Comparison of ENCODE assay signal across 27 mouse cellular contexts in genomic region chr4:56867761-56868160, GRCm38 (mm10). TPM values are rescaled to one million over a fixed set of nuclear protein-coding genes. Genes with fewer than 3 reads are reported as not detected.
DNase-seq lines count a peak whose midpoint lies in the region; ATAC-seq lines count a peak whose summit lies in the region.
"Had no signal": no experiment of that assay in that cellular context is flagged by ENCODE, and none has a peak within 500 bp of the region (broad histone marks: within the 10 kb centered on the region; RNA-seq: fewer than 3 reads in every experiment).

No protein-coding gene starts in this region.

- peaks cover 2% of the 10 kb centered on the region; the same call in 1 of the 2 replicates for H3K36me3 ChIP-seq in kidney, embryonic 14.5 days (ENCODE audit: control insufficient read depth, insufficient read depth, low read length)
- peaks cover 2% of the 10 kb centered on the region; the same call in 1 of the 2 replicates for H3K36me3 ChIP-seq in midbrain, embryonic 11.5 days (ENCODE audit: control insufficient read depth, insufficient read depth, low read length)
- H3K36me3 ChIP-seq in midbrain, embryonic 14.5 days (ENCODE audit: control insufficient read depth, insufficient read depth, low read length) = no peaks in the 10 kb centered on the region
- H3K36me3 ChIP-seq: forebrain, embryonic 15.5 days had no signal

- DNase-seq in kidney, adult 18-20 months = peak; percentile 16
- DNase-seq in kidney, postnatal 25 days = no peak
- DNase-seq in kidney, adult 8-10 months = no peak
- peak; percentile 54 for DNase-seq in midbrain, embryonic 11.5 days (ENCODE audit: low spot score, missing footprints)
- DNase-seq in midbrain, embryonic 14.5 days = no peak
- DNase-seq: adrenal gland, adult 8-10 months; adrenal gland, postnatal 25 days; cerebellum, adult 11-12 months; cerebellum, adult 8-10 months; cerebellum, postnatal 10 days; cerebellum, postnatal 36 days; embryo, embryonic 11 days; gastrocnemius, postnatal 25 days; heart, adult 18-20 months; heart, postnatal 10 days; heart, postnatal 36 days had no signal

- ATAC-seq in kidney, embryonic 14.5 days (ENCODE audit: low FRiP score, low TSS enrichment) = no peak
- ATAC-seq in midbrain, embryonic 11.5 days (ENCODE audit: low FRiP score) = no peak
- no peak for ATAC-seq in midbrain, embryonic 14.5 days (ENCODE audit: low FRiP score, low TSS enrichment)
- ATAC-seq: activated CD4-positive, CD25-positive, alpha-beta regulatory T cell, adult 4 months; forebrain, embryonic 15.5 days had no signal

- no peak overlapping the region for H3K4me3 ChIP-seq in kidney, embryonic 14.5 days (ENCODE audit: low read length)
- H3K4me3 ChIP-seq in midbrain, embryonic 11.5 days (ENCODE audit: low read depth, low read length) = no peak overlapping the region
- H3K4me3 ChIP-seq in midbrain, embryonic 14.5 days (replicated peaks; ENCODE audit: low read depth, low read length) = no peak overlapping the region
- H3K4me3 ChIP-seq: embryonic facial prominence, embryonic 10.5 days; embryonic facial prominence, embryonic 13.5 days; erythroblast, embryonic 14.5 days; forebrain, embryonic 12.5 days; forebrain, embryonic 15.5 days; heart, embryonic 12.5 days; heart, embryonic 15.5 days; hindbrain, embryonic 10.5 days; hindbrain, embryonic 13.5 days had no signal

- no peak overlapping the region for H3K9ac ChIP-seq in kidney, embryonic 14.5 days (ENCODE audit: low read depth, low read length)
- H3K9ac ChIP-seq in midbrain, embryonic 11.5 days (ENCODE audit: low read length) = no peak overlapping the region
- H3K9ac ChIP-seq in midbrain, embryonic 14.5 days (replicated peaks; ENCODE audit: low read length) = no peak overlapping the region
- H3K9ac ChIP-seq: embryonic facial prominence, embryonic 13.5 days; forebrain, embryonic 12.5 days; forebrain, embryonic 15.5 days; heart, embryonic 12.5 days; heart, embryonic 15.5 days; hindbrain, embryonic 13.5 days had no signal

- peak overlapping the region; percentile 68 for H3K27ac ChIP-seq in kidney, embryonic 14.5 days (ENCODE audit: low read depth, low read length)
- H3K27ac ChIP-seq in midbrain, embryonic 11.5 days (ENCODE audit: low read depth, low read length) = no peak overlapping the region
- H3K27ac ChIP-seq in midbrain, embryonic 14.5 days (replicated peaks; ENCODE audit: low read depth, low read length) = no peak overlapping the region
- H3K27ac ChIP-seq: embryonic facial prominence, embryonic 10.5 days; embryonic facial prominence, embryonic 13.5 days; forebrain, embryonic 12.5 days; forebrain, embryonic 15.5 days; hindbrain, embryonic 10.5 days; hindbrain, embryonic 13.5 days had no signal

- 44% methylated on average over 5 of the region's 5 CpGs for WGBS in kidney, embryonic 14.5 days
- 80% methylated on average over 5 of the region's 5 CpGs for WGBS in midbrain, embryonic 11.5 days
- 67% methylated on average over 5 of the region's 5 CpGs for WGBS in midbrain, embryonic 14.5 days

- peaks cover 4% of the 10 kb centered on the region; the same call in 1 of the 2 replicates for H3K9me3 ChIP-seq in kidney, embryonic 14.5 days (ENCODE audit: control insufficient read depth, low read length)
- H3K9me3 ChIP-seq in midbrain, embryonic 11.5 days (ENCODE audit: control insufficient read depth, low read length) = no peaks in the 10 kb centered on the region
- no peaks in the 10 kb centered on the region for H3K9me3 ChIP-seq in midbrain, embryonic 14.5 days (ENCODE audit: control insufficient read depth, low read length)
- H3K9me3 ChIP-seq: embryonic facial prominence, embryonic 13.5 days; forebrain, embryonic 12.5 days; forebrain, embryonic 15.5 days; heart, embryonic 12.5 days; heart, embryonic 15.5 days; hindbrain, embryonic 13.5 days had no signal

- no peak overlapping the region for H3K4me2 ChIP-seq in kidney, embryonic 14.5 days (replicated peaks; ENCODE audit: low read depth, low read length)
- no peak overlapping the region for H3K4me2 ChIP-seq in midbrain, embryonic 11.5 days
- H3K4me2 ChIP-seq in midbrain, embryonic 14.5 days (ENCODE audit: low read length) = no peak overlapping the region
- H3K4me2 ChIP-seq: embryonic facial prominence, embryonic 13.5 days; forebrain, embryonic 12.5 days; forebrain, embryonic 15.5 days; heart, embryonic 12.5 days; heart, embryonic 15.5 days; hindbrain, embryonic 13.5 days had no signal

- peaks cover 23% of the 10 kb centered on the region for H3K4me1 ChIP-seq in kidney, embryonic 14.5 days (ENCODE audit: control insufficient read depth, insufficient read depth, low read length)
- peaks cover 11% of the 10 kb centered on the region for H3K4me1 ChIP-seq in midbrain, embryonic 11.5 days (ENCODE audit: control insufficient read depth, insufficient read depth, low read length)
- peaks cover 15% of the 10 kb centered on the region for H3K4me1 ChIP-seq in midbrain, embryonic 14.5 days (ENCODE audit: control insufficient read depth, insufficient read depth, low read length)

- H3K27me3 ChIP-seq in kidney, embryonic 14.5 days (ENCODE audit: control insufficient read depth, insufficient read depth, low read length) = no peaks in the 10 kb centered on the region
- no peaks in the 10 kb centered on the region for H3K27me3 ChIP-seq in midbrain, embryonic 11.5 days (ENCODE audit: control insufficient read depth, insufficient read depth, low read length)
- H3K27me3 ChIP-seq in midbrain, embryonic 14.5 days (ENCODE audit: control insufficient read depth, insufficient read depth, low read length) = no peaks in the 10 kb centered on the region
- H3K27me3 ChIP-seq: embryonic facial prominence, embryonic 13.5 days; forebrain, embryonic 12.5 days; forebrain, embryonic 15.5 days; heart, embryonic 12.5 days; heart, embryonic 15.5 days; hindbrain, embryonic 13.5 days had no signal

RNA-seq across cellular contexts. Expression of gene Ctnnal1, which starts 2.8 kb away (rescaled TPM):
- 24.5 and 44.8 TPM in 2 replicates for polyA plus RNA-seq in kidney, embryonic 14.5 days (2014; fragmentation: Nextera tagmentation; extraction: Ambion mirVana)
- 26.1 and 28.8 TPM in 2 replicates for polyA plus RNA-seq in midbrain, embryonic 11.5 days (2014; fragmentation: Nextera tagmentation; extraction: Ambion mirVana)
- polyA plus RNA-seq in midbrain, embryonic 14.5 days (2014; fragmentation: Nextera tagmentation; extraction: Ambion mirVana) = 10.4 and 13.0 TPM in 2 replicates

Comparison
In these comparisons a context has a peak if more than half of its experiments do, and no peak if none do; other contexts are left out.
1. DNase-seq: peak in kidney, adult 18-20 months (single experiment) and midbrain, embryonic 11.5 days (single experiment); none in kidney, postnatal 25 days (0 of 2), kidney, adult 8-10 months (0 of 2) and midbrain, embryonic 14.5 days (single experiment).